7 mouse cellular contexts compared by ENCODE assay signal in genomic region chr17:33685249-33685653, GRCm38 (mm10). TPM values are rescaled to one million over a fixed set of nuclear protein-coding genes. Genes with fewer than 3 reads are reported as not detected.
DNase-seq lines count a peak whose midpoint lies in the region; ATAC-seq and TF ChIP-seq lines count a peak whose summit lies in the region.

No protein-coding gene starts in this region.

- TF ChIP-seq CTCF in intestine, postnatal 0 days (IDR thresholded peaks at IDR 0.05; ENCODE audit: low read depth), result no peak
- no peak for TF ChIP-seq CTCF in small intestine, adult 2 months (IDR thresholded peaks at IDR 0.05; ENCODE audit: extremely low read depth, insufficient read length, insufficient replicate concordance, low read depth, low read length)

- peak; percentile 98 for ATAC-seq in intestine, postnatal 0 days
- peak; percentile 97 for ATAC-seq in midbrain, embryonic 12.5 days (ENCODE audit: low FRiP score, low read depth)

- intact Hi-C loops in left cerebral cortex, postnatal 4 days (cut with DNase I), result no loop called here

- no peaks in the 10 kb centered on the region for H3K27me3 ChIP-seq in intestine, postnatal 0 days (replicated peaks; ENCODE audit: control insufficient read depth, insufficient read depth, low read length)
- H3K27me3 ChIP-seq in midbrain, embryonic 12.5 days, result no peaks in the 10 kb centered on the region
- H3K27me3 ChIP-seq in small intestine, adult 2 months (ENCODE audit: control insufficient read depth, insufficient read depth, low read length), result no peaks in the 10 kb centered on the region

- H3K36me3 ChIP-seq in intestine, postnatal 0 days (ENCODE audit: control insufficient read depth, insufficient read depth), result no peaks in the 10 kb centered on the region
- peaks cover 12% of the 10 kb centered on the region; the same call in 1 of the 2 replicates for H3K36me3 ChIP-seq in midbrain, embryonic 12.5 days
- peaks cover 2% of the 10 kb centered on the region; the same call in 1 of the 2 replicates for H3K36me3 ChIP-seq in small intestine, adult 2 months (ENCODE audit: control insufficient read depth, insufficient read depth, low read length)

- peak overlapping the region; percentile 78 for H3K4me2 ChIP-seq in intestine, postnatal 0 days (replicated peaks; ENCODE audit: low read depth)
- peak overlapping the region; percentile 97 for H3K4me2 ChIP-seq in midbrain, embryonic 12.5 days (replicated peaks)

- H3K9me3 ChIP-seq in intestine, postnatal 0 days (ENCODE audit: control insufficient read depth), result no peaks in the 10 kb centered on the region
- no peaks in the 10 kb centered on the region for H3K9me3 ChIP-seq in midbrain, embryonic 12.5 days

- TF ChIP-seq POLR2A in small intestine, adult 2 months (IDR thresholded peaks at IDR 0.05; ENCODE audit: low read depth, low read length), result peak; percentile 90

- peak overlapping the region; percentile 94 for H3K27ac ChIP-seq in intestine, postnatal 0 days (ENCODE audit: low read depth, low read length)
- peak overlapping the region; percentile 95 for H3K27ac ChIP-seq in midbrain, embryonic 12.5 days (replicated peaks)
- peak overlapping the region; percentile 78 for H3K27ac ChIP-seq in small intestine, adult 2 months (ENCODE audit: insufficient read depth, low read depth, low read length)

- peak; percentile 97 for DNase-seq in adrenal gland, adult 8-10 months
- peak; percentile 95 for DNase-seq in embryo, embryonic 9.5 days (ENCODE audit: extremely low spot score)
- DNase-seq in gastrocnemius, postnatal 4 days (ENCODE audit: low spot score in 2 of 2), result peak; percentile 97 to 99
- DNase-seq in left cerebral cortex, postnatal 4 days, result peak; percentile 99

- peak overlapping the region; percentile 87 for H3K4me3 ChIP-seq in intestine, postnatal 0 days (ENCODE audit: low read depth, low read length)
- peak overlapping the region; percentile 90 for H3K4me3 ChIP-seq in midbrain, embryonic 12.5 days
- peak overlapping the region; percentile 84 for H3K4me3 ChIP-seq in small intestine, adult 2 months (ENCODE audit: low read depth, low read length)

- WGBS in intestine, postnatal 0 days, result under 1% methylated on average over 41 of the region's 42 CpGs
- under 1% methylated on average over 41 of the region's 42 CpGs for WGBS in midbrain, embryonic 12.5 days
- WGBS in small intestine, adult 2 months, result under 1% methylated on average over 42 of the region's 42 CpGs

- H3K4me1 ChIP-seq in intestine, postnatal 0 days (replicated peaks; ENCODE audit: control insufficient read depth, insufficient read depth, low read length), result peaks cover 6% of the 10 kb centered on the region; the same call in 1 of the 2 replicates
- peaks cover 31% of the 10 kb centered on the region for H3K4me1 ChIP-seq in midbrain, embryonic 12.5 days
- H3K4me1 ChIP-seq in small intestine, adult 2 months (ENCODE audit: control insufficient read depth, insufficient read depth, insufficient read length, low read length), result peaks cover 12% of the 10 kb centered on the region; the same call in 1 of the 2 replicates

- peak overlapping the region; percentile 98 for H3K9ac ChIP-seq in intestine, postnatal 0 days (ENCODE audit: low read depth, low read length)
- H3K9ac ChIP-seq in midbrain, embryonic 12.5 days (replicated peaks), result peak overlapping the region; percentile 97

RNA-seq across cellular contexts. Expression of gene Hnrnpm, which starts 1.4 kb away (rescaled TPM):
- 100 to 1,000 TPM; 130 to 158 (median 141) TPM for total RNA-seq in adrenal gland, adult 8-10 months (2022)
- total RNA-seq in gastrocnemius, postnatal 4 days (2021), result 100 to 1,000 TPM; 145 to 171 TPM
- 145 and 152 TPM in 2 replicates for polyA plus RNA-seq in intestine, postnatal 0 days (2015; fragmentation: Nextera tagmentation; extraction: Ambion mirVana)
- 100 to 1,000 TPM; 178 to 195 TPM for total RNA-seq in left cerebral cortex, postnatal 4 days (2021)
- polyA plus RNA-seq in midbrain, embryonic 12.5 days (2016; fragmentation: Nextera tagmentation; extraction: Ambion mirVana), result 441 and 462 TPM in 2 replicates
- 54.5 and 91.7 TPM in 2 replicates for polyA plus RNA-seq in small intestine, adult 2 months (2012; rRNA removed)

RNA-seq across cellular contexts. Expression of gene March2, which starts 33.2 kb away (rescaled TPM):
- total RNA-seq in adrenal gland, adult 8-10 months (2022), result 100 to 1,000 TPM in 3 of 4 experiments, 10 to 100 TPM in 1; 96.1 to 125 (median 112) TPM
- 10 to 100 TPM; 67.5 to 67.8 TPM for total RNA-seq in gastrocnemius, postnatal 4 days (2021)
- 51.2 and 56.0 TPM in 2 replicates for polyA plus RNA-seq in intestine, postnatal 0 days (2015; fragmentation: Nextera tagmentation; extraction: Ambion mirVana)
- 10 to 100 TPM; 66.9 to 73.5 TPM for total RNA-seq in left cerebral cortex, postnatal 4 days (2021)
- polyA plus RNA-seq in midbrain, embryonic 12.5 days (2016; fragmentation: Nextera tagmentation; extraction: Ambion mirVana), result 46.7 and 52.2 TPM in 2 replicates
- polyA plus RNA-seq in small intestine, adult 2 months (2012; rRNA removed), result 43.7 and 60.9 TPM in 2 replicates

RNA-seq across cellular contexts. Expression of gene Pram1, which starts 47.4 kb away (rescaled TPM):
- total RNA-seq in adrenal gland, adult 8-10 months (2022), result 1 to 10 TPM in 2 of 4 experiments, under 1 TPM in 1, not detected in 1; 0.87 to 2.2 (median 2.1) TPM
- total RNA-seq in gastrocnemius, postnatal 4 days (2021), result 1 to 10 TPM in 1 of 2 experiments, under 1 TPM in 1; 0.96 to 1.5 TPM
- 0.25 and 0.39 TPM in 2 replicates for polyA plus RNA-seq in intestine, postnatal 0 days (2015; fragmentation: Nextera tagmentation; extraction: Ambion mirVana)
- under 1 TPM in 1 of 2 experiments, not detected in 1; 0.24 TPM for total RNA-seq in left cerebral cortex, postnatal 4 days (2021)
- 0.63 and 0.84 TPM in 2 replicates for polyA plus RNA-seq in midbrain, embryonic 12.5 days (2016; fragmentation: Nextera tagmentation; extraction: Ambion mirVana)
- 0.60 and 1.3 TPM in 2 replicates for polyA plus RNA-seq in small intestine, adult 2 months (2012; rRNA removed)

RNA-seq across cellular contexts. Expression of gene Zfp414, which starts 56.4 kb away (rescaled TPM):
- 10 to 100 TPM; 35.0 to 68.4 (median 50.1) TPM for total RNA-seq in adrenal gland, adult 8-10 months (2022)
- total RNA-seq in gastrocnemius, postnatal 4 days (2021), result 10 to 100 TPM; 28.2 to 32.7 TPM
- 19.0 and 19.4 TPM in 2 replicates for polyA plus RNA-seq in intestine, postnatal 0 days (2015; fragmentation: Nextera tagmentation; extraction: Ambion mirVana)
- total RNA-seq in left cerebral cortex, postnatal 4 days (2021), result 10 to 100 TPM; 58.8 to 60.6 TPM
- polyA plus RNA-seq in midbrain, embryonic 12.5 days (2016; fragmentation: Nextera tagmentation; extraction: Ambion mirVana), result 47.3 and 57.7 TPM in 2 replicates
- 20.0 and 33.1 TPM in 2 replicates for polyA plus RNA-seq in small intestine, adult 2 months (2012; rRNA removed)

Comparison
In these comparisons a context has a peak if more than half of its experiments do, and no peak if none do; other contexts are left out.
1. Peak in every context shown above with its lines: DNase-seq, ATAC-seq, H3K4me3 ChIP-seq and H3K27ac ChIP-seq.